Mouse (Mus musculus) cortical plate, adult 2 months (tissue): ENCODE results near the gene Lama2. TPM values are rescaled to one million over a fixed set of nuclear protein-coding genes. Genes with fewer than 3 reads are reported as not detected.

Experiments
- H3K27ac ChIP-seq: fragments of 200-500 bp; 2 replicates; pipeline ENCODE4 v1.5.1; 2012; ENCODE audit warnings: low read length, control low read depth, inconsistent platforms; ENCODE audit not compliant: insufficient read depth
- H3K4me1 ChIP-seq: fragments of 200-500 bp; 2 replicates; pipeline ENCODE4 v1.6.1; 2011; ENCODE audit warnings: low read length; ENCODE audit not compliant: control insufficient read depth, insufficient read depth
- H3K4me3 ChIP-seq: fragments of 200-500 bp; 2 replicates; pipeline ENCODE4 v1.5.1; 2011; ENCODE audit warnings: mild to moderate bottlenecking, low read length, control low read depth; ENCODE audit not compliant: insufficient read depth
- CTCF ChIP-seq: fragments of 200-500 bp; IDR thresholded peaks from 2 replicates; pipeline ENCODE4 v1.5.1; 2011; ENCODE audit warnings: mild to moderate bottlenecking, control low read depth, low read length; ENCODE audit not compliant: insufficient read depth; ENCODE audit errors: extremely low read depth
- POLR2A ChIP-seq: fragments of 200-500 bp; IDR thresholded peaks from 2 replicates; pipeline ENCODE4 v1.6.1; 2011; ENCODE audit warnings: mild to moderate bottlenecking, low read length, control low read depth; ENCODE audit not compliant: insufficient read depth; ENCODE audit errors: extremely low read depth
- polyA plus RNA-seq: library from polyadenylated mRNA; depleted of rRNA; stranded (reverse); fragments of >200 nt; gene quantifications from 2 replicates; pipeline ENCODE4 v1.2.3, GENCODE M21; 2012

Gene Lama2
- polyA plus RNA-seq, 1 experiment: 7.5 TPM

DNA sequence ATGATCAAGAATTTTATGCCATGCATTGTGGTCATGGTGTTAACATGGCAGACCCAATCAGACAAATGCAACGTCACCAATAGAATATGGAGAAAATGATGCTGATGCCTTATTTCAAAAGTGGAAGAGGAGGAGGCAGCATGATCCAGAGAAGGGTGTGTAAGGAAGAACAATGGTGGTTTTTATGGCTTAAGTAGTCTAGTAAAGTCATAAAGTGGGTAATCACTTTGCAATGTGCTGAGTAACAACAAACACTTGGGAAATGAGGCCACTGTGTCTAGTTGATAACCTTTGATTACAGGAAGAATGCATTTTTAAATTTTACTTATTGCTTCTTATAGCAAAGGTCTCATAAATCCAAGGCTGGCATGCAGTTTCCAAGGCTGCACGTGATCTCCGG lies 23.9 kb downstream of the Lama2 start:
- Histone ChIP-seq H3K4me1 (peaks cover 2% of the 10 kb centered on the region; the same call in 1 of the 2 replicates), H3K27ac (no peak overlapping the region), H3K4me3 (no peak overlapping the region)
- no peak for TF ChIP-seq CTCF
- no peak for TF ChIP-seq POLR2A

GRCm38 (mm10) chr10:27533217-27533616 lies 86.3 kb downstream of the Lama2 start:
- Histone ChIP-seq H3K27ac (no peak overlapping the region), H3K4me1 (no peaks in the 10 kb centered on the region), H3K4me3 (no peak overlapping the region)
- TF ChIP-seq CTCF (no peak), POLR2A (no peak)

GRCm38 (mm10) chr10:27508847-27509459 lies 110.6 kb downstream of the Lama2 start:
- no peak overlapping the region for H3K27ac ChIP-seq

GRCm38 (mm10) chr10:27500863-27501262 lies 118.7 kb downstream of the Lama2 start:
- Histone ChIP-seq H3K27ac (no peak overlapping the region), H3K4me3 (no peak overlapping the region), H3K4me1 (no peaks in the 10 kb centered on the region)
- TF ChIP-seq POLR2A (no peak), CTCF (no peak)

More at GRCm38 (mm10) chr10:27508847-27509459, 110.6 kb downstream of the Lama2 start:
- TF ChIP-seq CTCF (no peak), POLR2A (no peak)
- no peak overlapping the region for H3K4me3 ChIP-seq
- no peaks in the 10 kb centered on the region; the same call in 1 of the 2 replicates for H3K4me1 ChIP-seq

DNA sequence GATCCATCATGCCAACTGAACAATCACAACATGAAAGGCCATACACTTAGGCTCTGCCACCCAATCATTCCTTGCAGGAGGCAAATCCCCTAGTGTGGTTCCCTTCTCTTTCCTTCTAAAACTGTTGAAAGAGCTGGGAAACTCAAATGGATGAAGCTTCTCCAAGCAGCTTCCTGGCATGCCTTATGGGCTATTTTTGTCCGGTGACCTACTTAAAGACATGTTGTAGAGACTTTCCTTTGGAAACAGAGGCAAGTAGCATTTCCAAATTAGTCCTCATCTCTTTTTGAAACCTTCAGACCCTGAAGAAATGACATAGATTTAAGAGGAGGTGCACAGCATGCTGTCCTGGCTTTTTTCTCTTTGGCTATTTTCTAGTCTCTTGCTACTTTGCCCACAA lies 131.1 kb downstream of the Lama2 start:
- H3K4me3 ChIP-seq: no peak overlapping the region
- H3K4me1 ChIP-seq: peaks cover 4% of the 10 kb centered on the region; the same call in 1 of the 2 replicates
- peak overlapping the region; percentile 46; the same call in 1 of the 2 replicates for H3K27ac ChIP-seq
- TF ChIP-seq CTCF: no peak
- no peak for TF ChIP-seq POLR2A

DNA sequence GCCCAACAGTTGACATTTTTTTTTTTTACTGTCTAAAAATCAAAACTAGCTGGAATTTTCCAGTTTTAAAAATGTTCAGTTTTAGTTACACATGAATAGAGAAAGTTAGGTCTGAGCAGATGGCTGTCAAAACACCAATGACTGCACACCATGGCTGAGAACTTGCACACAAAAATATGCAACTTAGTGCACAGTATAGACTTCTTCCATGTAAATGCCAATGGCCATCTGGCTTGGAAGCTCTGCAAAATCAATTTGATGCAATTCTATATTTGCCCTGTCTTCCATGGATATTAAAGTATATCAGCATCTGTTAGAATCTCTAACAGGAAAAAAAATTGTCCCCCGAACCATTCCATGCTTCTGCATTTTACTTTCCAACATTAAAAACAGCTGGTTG lies 135.5 kb downstream of the Lama2 start:
- Histone ChIP-seq H3K4me1 (peaks cover 4% of the 10 kb centered on the region; the same call in 1 of the 2 replicates), H3K27ac (no peak overlapping the region), H3K4me3 (no peak overlapping the region)
- TF ChIP-seq POLR2A (no peak), CTCF (no peak)

DNA sequence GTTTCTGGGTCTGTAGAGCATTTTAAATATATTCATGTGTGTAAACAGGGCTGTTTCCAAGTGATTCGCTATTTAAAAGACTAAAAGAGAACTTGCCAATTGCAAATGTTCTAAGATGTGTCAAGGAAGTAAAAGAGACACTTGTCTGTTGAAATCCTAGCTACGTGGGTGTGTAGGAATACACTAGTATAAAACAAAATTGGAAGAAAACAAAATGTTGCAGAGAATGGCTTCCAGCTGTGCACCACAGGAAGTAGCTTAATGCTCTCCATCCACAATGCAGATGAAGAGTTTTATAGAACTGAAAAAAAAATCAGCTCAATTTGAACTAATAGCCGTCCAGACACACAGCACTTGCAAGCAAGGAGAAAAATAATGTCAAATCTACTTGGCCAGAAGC lies 144.0 kb downstream of the Lama2 start:
- Histone ChIP-seq H3K4me3 (no peak overlapping the region), H3K27ac (no peak overlapping the region), H3K4me1 (no peaks in the 10 kb centered on the region; the same call in 1 of the 2 replicates)
- TF ChIP-seq POLR2A: no peak
- TF ChIP-seq CTCF: no peak

GRCm38 (mm10) chr10:27468274-27468673 lies 151.3 kb downstream of the Lama2 start:
- no peak overlapping the region for H3K27ac ChIP-seq
- no peaks in the 10 kb centered on the region; the same call in 1 of the 2 replicates for H3K4me1 ChIP-seq
- TF ChIP-seq CTCF (no peak), POLR2A (no peak)

GRCm38 (mm10) chr10:27413583-27414465 lies 205.7 kb downstream of the Lama2 start:
- TF ChIP-seq CTCF (no peak), POLR2A (no peak)
- Histone ChIP-seq H3K27ac (no peak overlapping the region), H3K4me3 (no peak overlapping the region), H3K4me1 (no peaks in the 10 kb centered on the region)

More at GRCm38 (mm10) chr10:27468274-27468673, 151.3 kb downstream of the Lama2 start:
- H3K4me3 ChIP-seq: no peak overlapping the region
